ENCODE assay signal across 39 mouse cellular contexts in genomic region chr5:76379216-76379615, GRCm38 (mm10). TPM values are rescaled to one million over a fixed set of nuclear protein-coding genes. Genes with fewer than 3 reads are reported as not detected.
"Had no signal": no experiment of that assay in that cellular context is flagged by ENCODE, and none has a peak within 500 bp of the region (broad histone marks: within the 10 kb centered on the region; RNA-seq: fewer than 3 reads in every experiment).

No protein-coding gene starts in this region.

- ATAC-seq: inflammation-experienced regulatory T-cells, adult 6 months; intestine, embryonic 15.5 days; intestine, postnatal 0 days; liver, postnatal 0 days had no signal

- H3K27me3 ChIP-seq: heart, embryonic 13.5 days; heart, embryonic 15.5 days; hindbrain, embryonic 12.5 days; intestine, embryonic 15.5 days; kidney, embryonic 15.5 days; limb, embryonic 12.5 days; liver, embryonic 13.5 days; liver, embryonic 15.5 days had no signal

- H3K27ac ChIP-seq: heart, adult 2 months; heart, embryonic 13.5 days; heart, embryonic 15.5 days; hindbrain, embryonic 10.5 days; hindbrain, embryonic 12.5 days; hindbrain, embryonic 14.5 days; intestine, embryonic 15.5 days; kidney, embryonic 15.5 days; layer of hippocampus, adult 2 months; left cerebral cortex, adult 2 months; limb, embryonic 10.5 days; limb, embryonic 12.5 days; liver, embryonic 13.5 days; liver, embryonic 15.5 days had no signal

- H3K9ac ChIP-seq: heart, embryonic 13.5 days; heart, embryonic 15.5 days; hindbrain, embryonic 12.5 days; hindbrain, embryonic 14.5 days; intestine, embryonic 15.5 days; kidney, embryonic 15.5 days; limb, embryonic 12.5 days; liver, embryonic 13.5 days; liver, embryonic 15.5 days; liver, postnatal 0 days had no signal

- H3K36me3 ChIP-seq: heart, embryonic 13.5 days; heart, embryonic 15.5 days; hindbrain, embryonic 10.5 days; hindbrain, embryonic 12.5 days; intestine, embryonic 15.5 days; kidney, embryonic 15.5 days; limb, embryonic 10.5 days; limb, embryonic 12.5 days; liver, embryonic 13.5 days; liver, embryonic 15.5 days had no signal

- H3K4me2 ChIP-seq: heart, embryonic 11.5 days; heart, embryonic 13.5 days; heart, embryonic 15.5 days; hindbrain, embryonic 12.5 days; hindbrain, embryonic 14.5 days; intestine, embryonic 15.5 days; kidney, embryonic 15.5 days; limb, embryonic 12.5 days; liver, embryonic 11.5 days; liver, embryonic 13.5 days; liver, embryonic 15.5 days had no signal

- H3K4me3 ChIP-seq: heart, adult 2 months; heart, embryonic 13.5 days; heart, embryonic 15.5 days; hindbrain, embryonic 10.5 days; hindbrain, embryonic 12.5 days; intestine, embryonic 15.5 days; kidney, embryonic 15.5 days; layer of hippocampus, adult 2 months; left cerebral cortex, adult 2 months; limb, embryonic 10.5 days; limb, embryonic 12.5 days; liver, embryonic 13.5 days; liver, embryonic 15.5 days had no signal

- H3K9me3 ChIP-seq: heart, embryonic 13.5 days; heart, embryonic 15.5 days; hindbrain, embryonic 10.5 days; hindbrain, embryonic 12.5 days; intestine, embryonic 15.5 days; kidney, embryonic 15.5 days; limb, embryonic 10.5 days; limb, embryonic 12.5 days; liver, embryonic 13.5 days; liver, embryonic 15.5 days had no signal

- DNase-seq: gastrocnemius, postnatal 14 days; gastrocnemius, postnatal 36 days; heart, adult 2 months; heart, postnatal 14 days; heart, postnatal 4 days; kidney, adult 18-20 months; kidney, adult 8-10 months; kidney, postnatal 10 days; kidney, postnatal 25 days; kidney, postnatal 4 days; liver; liver, embryonic 13.5 days; liver, postnatal 0 days had no signal

- H3K4me1 ChIP-seq: heart, embryonic 15.5 days; hindbrain, embryonic 10.5 days; hindbrain, embryonic 12.5 days; intestine, embryonic 15.5 days; limb, embryonic 10.5 days; limb, embryonic 12.5 days; liver, embryonic 13.5 days; liver, embryonic 15.5 days had no signal

RNA-seq across cellular contexts. Expression of gene Nmu, which starts 15.6 kb away (rescaled TPM):
- total RNA-seq: gastrocnemius, adult 18-20 months; gastrocnemius, adult 8-10 months; gastrocnemius, postnatal 14 days; gastrocnemius, postnatal 36 days; heart, adult 2 months; heart, postnatal 14 days; heart, postnatal 4 days; layer of hippocampus, adult 2 months; layer of hippocampus, postnatal 10 days; layer of hippocampus, postnatal 25 days; left cerebral cortex, adult 2 months; left cerebral cortex, postnatal 14 days; left cerebral cortex, postnatal 36 days had no signal
- polyA plus RNA-seq: heart, adult 2 months; heart, embryonic 11.5 days; heart, embryonic 13.5 days; heart, embryonic 15.5 days; heart, postnatal 0 days; inflammation-experienced regulatory T-cells, adult 6 months; kidney, embryonic 15.5 days; liver, embryonic 11.5 days; liver, embryonic 13.5 days; liver, embryonic 15.5 days; liver, postnatal 0 days had no signal

RNA-seq across cellular contexts. Expression of gene Pdcl2, which starts 48.3 kb away (rescaled TPM):
- total RNA-seq: gastrocnemius, adult 18-20 months; gastrocnemius, adult 8-10 months; gastrocnemius, postnatal 14 days; gastrocnemius, postnatal 36 days; heart, adult 2 months; heart, postnatal 14 days; heart, postnatal 4 days; layer of hippocampus, adult 2 months; layer of hippocampus, postnatal 10 days; layer of hippocampus, postnatal 25 days; left cerebral cortex, adult 2 months; left cerebral cortex, postnatal 14 days; left cerebral cortex, postnatal 36 days had no signal
- polyA plus RNA-seq: gonadal fat pad, adult 2 months; heart, adult 2 months; heart, embryonic 11.5 days; heart, embryonic 13.5 days; heart, embryonic 15.5 days; heart, postnatal 0 days; hindbrain, embryonic 10.5 days; hindbrain, embryonic 12.5 days; hindbrain, embryonic 14.5 days; hindbrain, embryonic 16.5 days; inflammation-experienced regulatory T-cells, adult 6 months; intestine, embryonic 15.5 days; intestine, postnatal 0 days; kidney, embryonic 15.5 days; limb, embryonic 10.5 days; limb, embryonic 12.5 days; limb, embryonic 14.5 days; liver, embryonic 11.5 days; liver, embryonic 13.5 days; liver, embryonic 15.5 days; liver, postnatal 0 days had no signal
